Mouse (Mus musculus) kidney, adult 18-20 months (tissue): ENCODE measurements around the gene Aph1a.

Source experiments
- DNase-seq: peaks from one replicate; pipeline ENCODE4 v3.0.0; 2021

The Aph1a gene

GRCm38 (mm10) chr3:95924185-95924584, 30.4 kb downstream of the Aph1a start:
- no peak for DNase-seq

- DNase-seq, result no peak
These were observed 31.3 kb downstream of the Aph1a start for GRCm38 (mm10) chr3:95925087-95925486.

- no peak for DNase-seq
These were observed 34.5 kb downstream of the Aph1a start for GRCm38 (mm10) chr3:95928261-95928657.

GRCm38 (mm10) chr3:95928658-95929503, 35.1 kb downstream of the Aph1a start, which contains the start of gene Anp32e:
Gene Anp32e, plus strand, starts transcription at chr3:95929246.
- peak; percentile 97 for DNase-seq

DNA sequence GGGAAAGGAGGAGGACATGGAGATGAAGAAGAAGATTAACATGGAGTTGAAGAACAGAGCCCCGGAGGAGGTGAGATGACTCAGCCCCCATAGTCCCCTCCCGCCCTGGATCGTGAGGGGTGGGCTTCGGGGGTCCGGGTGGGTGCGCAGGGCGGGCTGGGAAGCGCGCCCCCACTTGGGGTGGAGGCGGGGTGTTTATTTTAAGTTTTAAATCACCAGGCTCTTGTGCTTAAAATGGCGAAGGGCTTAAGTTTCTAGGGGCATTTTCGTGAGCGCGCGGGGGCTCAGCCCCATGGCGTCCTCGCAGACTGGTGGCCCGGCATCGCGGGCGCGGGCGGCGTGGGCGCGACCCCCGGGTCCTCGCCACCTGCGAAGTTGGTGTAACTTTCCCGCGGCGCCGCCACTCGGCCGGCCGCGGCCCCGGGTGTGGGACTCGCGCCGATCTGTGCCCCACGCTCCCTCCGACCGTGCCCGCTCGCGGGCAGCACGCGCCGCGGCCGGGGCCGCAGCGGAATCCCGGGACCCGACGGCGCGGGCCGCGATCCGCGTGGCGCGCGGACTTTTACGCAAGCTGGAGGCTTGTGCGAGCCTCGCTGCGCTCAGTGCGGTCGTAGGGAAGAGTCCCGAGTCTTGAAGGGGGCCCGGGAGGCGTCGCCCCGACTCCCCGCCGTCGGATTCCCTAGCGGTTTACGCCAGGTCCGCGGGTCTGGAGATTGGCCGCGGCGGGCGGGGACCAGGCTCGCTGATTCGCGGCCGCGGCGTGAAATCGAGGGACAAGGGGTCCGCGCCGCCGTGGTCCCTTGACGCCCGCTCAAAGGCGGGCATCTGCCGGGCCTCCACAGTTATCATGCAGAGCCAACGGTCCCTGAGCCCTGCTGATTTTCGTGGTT, 36.1 kb downstream of the Aph1a start:
- peak; percentile 67 for DNase-seq

DNA sequence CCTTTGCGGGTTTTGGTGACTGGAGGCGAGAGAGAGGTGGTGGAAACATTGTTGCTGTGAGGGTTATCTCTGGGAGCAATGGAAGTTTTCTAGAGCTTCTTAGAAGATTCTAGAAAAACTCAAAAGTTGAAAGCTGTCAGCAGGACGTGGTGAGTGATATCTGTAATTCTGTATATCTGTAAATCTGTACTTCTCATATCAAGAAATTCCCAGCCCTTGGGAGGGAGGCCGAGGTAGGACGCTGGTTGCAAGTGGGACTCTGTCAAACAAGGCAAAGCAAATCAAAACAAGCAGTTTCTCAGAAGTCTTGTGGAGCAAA, 36.7 kb downstream of the Aph1a start:
- DNase-seq, result no peak

- DNase-seq, result no peak
These were observed 37.7 kb downstream of the Aph1a start for GRCm38 (mm10) chr3:95931471-95931870.

- no peak for DNase-seq
These were observed 38.4 kb downstream of the Aph1a start for GRCm38 (mm10) chr3:95932157-95932556.

- DNase-seq, result peak; percentile 28
These were observed 38.8 kb downstream of the Aph1a start for GRCm38 (mm10) chr3:95932566-95932965.

DNA sequence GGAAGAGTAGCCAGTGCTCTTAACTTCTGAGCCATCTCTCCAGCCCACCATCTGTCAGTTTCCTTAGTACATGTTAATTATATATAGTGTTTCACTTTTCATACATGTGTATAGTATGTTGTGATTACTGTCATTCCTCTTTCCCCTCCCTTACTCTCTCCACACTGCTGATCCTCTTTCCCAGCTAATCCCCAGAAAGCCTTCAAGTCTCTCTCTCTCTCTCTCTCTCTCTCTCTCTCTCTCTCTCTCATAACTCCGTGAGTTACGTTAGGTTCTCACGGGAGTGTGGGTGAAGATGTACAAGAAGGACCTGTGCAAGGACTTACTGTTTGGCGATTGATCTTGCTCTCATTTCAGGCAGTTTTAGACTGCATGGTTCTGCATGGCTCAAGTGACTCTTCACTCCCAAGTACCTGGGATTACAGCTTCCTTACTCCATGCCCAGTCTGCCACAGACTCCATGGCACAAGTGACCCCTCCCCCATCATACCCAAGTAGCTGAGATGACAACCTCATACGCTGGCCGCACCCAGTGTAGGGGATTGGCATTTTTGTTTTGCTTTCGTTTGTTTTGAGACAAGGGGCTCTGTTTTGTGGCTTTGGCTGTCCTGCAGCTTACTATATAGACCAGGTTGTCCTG, 39.5 kb downstream of the Aph1a start:
- no peak for DNase-seq

DNA sequence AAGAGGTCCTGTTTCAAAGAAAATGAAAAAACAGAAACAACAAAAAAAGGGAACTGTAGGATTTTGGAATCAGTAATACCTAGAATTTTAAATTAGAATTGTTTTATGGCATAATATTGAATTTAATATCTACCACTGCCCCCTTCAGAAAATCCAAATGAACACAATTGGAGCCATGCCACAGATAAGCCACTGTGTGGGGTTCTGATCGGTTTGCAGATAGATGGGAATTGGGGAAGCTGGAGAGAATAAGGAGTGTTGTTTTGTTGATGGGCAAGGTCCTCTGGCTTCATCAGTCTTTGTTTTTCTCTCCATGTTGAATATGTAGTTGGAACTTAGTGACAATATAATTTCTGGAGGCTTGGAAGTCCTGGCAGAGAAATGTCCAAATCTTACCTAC, 40.7 kb downstream of the Aph1a start:
- no peak for DNase-seq

DNA sequence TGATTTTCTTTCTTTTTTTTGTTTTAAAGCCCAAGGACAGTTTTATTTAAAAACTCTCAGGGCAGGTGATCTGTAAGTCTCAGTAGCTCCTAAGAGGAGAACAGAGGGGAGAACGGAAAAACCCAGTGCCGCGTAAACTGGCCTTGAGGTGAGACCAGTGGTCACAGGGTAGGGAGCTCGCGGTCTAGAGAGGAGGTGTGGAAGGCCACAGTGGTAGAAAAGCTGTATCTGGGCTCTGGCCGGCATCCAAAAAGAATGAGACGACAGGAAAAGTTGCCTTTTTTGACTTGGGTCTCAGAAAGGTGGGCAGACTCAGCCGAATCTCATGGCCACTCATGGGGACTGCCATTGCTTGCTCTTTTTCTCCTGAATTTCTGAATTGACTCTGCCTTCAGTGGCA, 44.4 kb downstream of the Aph1a start:
- no peak for DNase-seq

- peak; percentile 13 for DNase-seq
These were observed 45.1 kb downstream of the Aph1a start for GRCm38 (mm10) chr3:95938835-95939234.

- no peak for DNase-seq
These were observed 49.0 kb downstream of the Aph1a start for GRCm38 (mm10) chr3:95942749-95943148.

- no peak for DNase-seq
These were observed 49.5 kb downstream of the Aph1a start for GRCm38 (mm10) chr3:95943226-95943625.

GRCm38 (mm10) chr3:95944742-95945141, 51.0 kb downstream of the Aph1a start:
- DNase-seq, result no peak

DNA sequence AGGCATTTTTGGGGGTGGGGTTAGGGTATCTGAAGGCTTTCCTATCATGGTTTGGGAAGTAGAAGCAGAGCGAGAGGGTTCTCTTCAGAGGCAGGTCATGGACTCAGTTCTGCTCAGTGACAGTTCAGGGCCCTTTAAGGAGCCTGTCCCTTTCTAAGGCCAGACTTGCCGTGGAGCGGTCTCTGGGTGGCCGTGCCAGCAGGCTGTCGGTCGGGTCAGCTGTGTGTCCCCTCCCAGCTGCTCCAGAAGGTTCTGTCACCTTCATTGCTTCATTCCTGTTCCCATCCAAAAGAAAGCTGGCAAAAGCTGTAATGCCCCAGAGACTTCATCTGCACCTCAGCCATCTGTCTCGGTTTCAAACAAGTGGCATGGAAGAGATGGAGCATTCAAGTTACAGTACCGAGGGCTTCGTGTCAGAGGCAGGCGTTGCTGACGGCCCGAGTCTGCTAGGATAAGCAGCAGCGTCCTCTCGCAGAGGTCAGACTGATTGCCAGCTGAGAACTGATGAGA, 52.0 kb downstream of the Aph1a start:
- no peak for DNase-seq
